Mouse (Mus musculus) heart, embryonic 15.5 days (tissue): Measurements from ENCODE around the gene Bcl9. TPM values are rescaled to one million over a fixed set of nuclear protein-coding genes. Genes with fewer than 3 reads are reported as not detected.

ENCODE experiments used
- polyA plus RNA-seq: library from polyadenylated mRNA; unstranded; fragments of >200 nt; fragmentation: Nextera tagmentation; extraction: Ambion mirVana; gene quantifications from 2 replicates; pipeline ENCODE4 v1.2.1, GENCODE M21; 2015

The Bcl9 gene
- polyA plus RNA-seq, 1 experiment from 2014 or later: 33.5 TPM

Other genes starting within 250 kb of the Bcl9 start
- 50.7 and 54.9 TPM in 2 replicates for gene Acp6, start 139.1 kb downstream of the Bcl9 start, polyA plus RNA-seq
- gene Olfr1402, start 124.1 kb upstream of the Bcl9 start, polyA plus RNA-seq: not detected in 2 replicates